Mouse (Mus musculus): Measurements from ENCODE around the gene Rac2. TPM values are rescaled to one million over a fixed set of nuclear protein-coding genes. Genes with fewer than 3 reads are reported as not detected.

The Rac2 gene
- polyA plus RNA-seq (2012; rRNA removed) = 87.5 and 100 TPM in 2 replicates

GRCm38 (mm10) chr15:78572658-78573397, at the start of gene Rac2:
TSS of gene Rac2 (minus strand) at chr15:78572783.

GRCm38 (mm10) chr15:78596914-78597313, 24.3 kb upstream of the Rac2 start, which contains the start of gene Cyth4:
TSS of gene Cyth4 (plus strand) at chr15:78597047.

GRCm38 (mm10) chr15:78544561-78545001, 28.0 kb downstream of the Rac2 start, which contains the start of gene Sstr3:
TSS of gene Sstr3 (minus strand) at chr15:78544685.

GRCm38 (mm10) chr15:78530671-78531450, 41.7 kb downstream of the Rac2 start, which contains the start of gene C1qtnf6:
TSS of gene C1qtnf6 (minus strand) at chr15:78531416.

Other genes with a start within 250 kb of the Rac2 start
- 6.3 and 6.5 TPM in 2 replicates for gene Csf2rb, start 247.0 kb downstream of the Rac2 start, polyA plus RNA-seq (2012; rRNA removed)
- not detected in 2 replicates for gene Tex33, start 176.9 kb downstream of the Rac2 start, polyA plus RNA-seq (2012; rRNA removed)
- 317 and 398 TPM in 2 replicates for gene Tst, start 166.9 kb downstream of the Rac2 start, polyA plus RNA-seq (2012; rRNA removed)
- gene Mpst, start 166.4 kb downstream of the Rac2 start, polyA plus RNA-seq (2012; rRNA removed) = 522 and 598 TPM in 2 replicates
- 203 and 318 TPM in 2 replicates for gene Kctd17, start 144.2 kb downstream of the Rac2 start, polyA plus RNA-seq (2012; rRNA removed)
- gene Tmprss6, start 104.1 kb downstream of the Rac2 start, polyA plus RNA-seq (2012; rRNA removed) = 0.12 and 0.14 TPM in 2 replicates
- 3.0 and 5.5 TPM in 2 replicates for gene Il2rb, start 77.5 kb downstream of the Rac2 start, polyA plus RNA-seq (2012; rRNA removed)
- 58.7 and 70.4 TPM in 2 replicates for gene C1qtnf6, start 41.4 kb downstream of the Rac2 start, polyA plus RNA-seq (2012; rRNA removed)
- 0.73 and 1.5 TPM in 2 replicates for gene Sstr3, start 28.1 kb downstream of the Rac2 start, polyA plus RNA-seq (2012; rRNA removed)
- gene Cyth4, start 24.3 kb upstream of the Rac2 start, polyA plus RNA-seq (2012; rRNA removed) = 15.9 and 17.1 TPM in 2 replicates
- gene Elfn2, start 146.0 kb upstream of the Rac2 start, polyA plus RNA-seq (2012; rRNA removed) = 2.5 and 2.7 TPM in 2 replicates
- gene Mfng, start 200.7 kb upstream of the Rac2 start, polyA plus RNA-seq (2012; rRNA removed) = 7.6 and 8.6 TPM in 2 replicates
- 45.0 and 60.9 TPM in 2 replicates for gene Card10, start 230.3 kb upstream of the Rac2 start, polyA plus RNA-seq (2012; rRNA removed)